Mouse (Mus musculus) gastrocnemius, adult 2 months (tissue): ENCODE measurements at regions not wholly inside any gene's neighbourhood (a gene's known extent, or its start where the extent isn't known, plus 50 kb on each side); places are given as distances from the start of the nearest gene placed in this dataset.

Experiments
- DNase-seq: peaks from one replicate; pipeline ENCODE4 v3.0.0; 2022
- H3K27ac ChIP-seq: fragments of 200-600 bp; 2 replicates; pipeline ENCODE4 v1.8.1; 2022; ENCODE audit warnings: mild to moderate bottlenecking
- H3K4me3 ChIP-seq: fragments of 200-600 bp; 2 replicates; pipeline ENCODE4 v1.8.1; 2022; ENCODE audit warnings: mild to moderate bottlenecking, moderate library complexity
- CTCF ChIP-seq: fragments of 200-600 bp; IDR thresholded peaks from 2 replicates; pipeline ENCODE4 v1.8.1; 2022; ENCODE audit warnings: antibody characterized with exemption, mild to moderate bottlenecking, moderate library complexity
- intact Hi-C: fragments of 180-260 bp; cut with DNase I; formaldehyde crosslinking; loops from one replicate; pipeline ENCODE4 v1.15.1; 2025

GRCm38 (mm10) chr8:34325841-34326613, 214.5 kb upstream of the Gm10131 start:
- intact Hi-C loops: no loop called here
- DNase-seq: no peak
- Histone ChIP-seq H3K27ac (no peak overlapping the region), H3K4me3 (peak overlapping the region; percentile 19; the same call in 1 of the 2 replicates)
- TF ChIP-seq CTCF: no peak

- intact Hi-C loops: no loop called here
- H3K4me3 ChIP-seq: no peak overlapping the region
- H3K27ac ChIP-seq: no peak overlapping the region
- no peak for DNase-seq
- TF ChIP-seq CTCF: no peak
Observed at GRCm38 (mm10) chr8:34320158-34320587, 208.6 kb upstream of the Gm10131 start.

GRCm38 (mm10) chr8:34319719-34320118, 208.2 kb upstream of the Gm10131 start:
- no peak overlapping the region for H3K27ac ChIP-seq
- intact Hi-C loops: no loop called here
- TF ChIP-seq CTCF: no peak
- DNase-seq: no peak
- H3K4me3 ChIP-seq: no peak overlapping the region

- TF ChIP-seq CTCF: no peak
- H3K4me3 ChIP-seq: no peak overlapping the region
- no peak overlapping the region for H3K27ac ChIP-seq
- intact Hi-C loops: no loop called here
- DNase-seq: no peak
Observed at GRCm38 (mm10) chr8:34315233-34315632, 203.7 kb upstream of the Gm10131 start.

- Histone ChIP-seq H3K27ac (no peak overlapping the region), H3K4me3 (no peak overlapping the region)
- intact Hi-C loops: no loop called here
- TF ChIP-seq CTCF: no peak
- DNase-seq: no peak
Observed at GRCm38 (mm10) chr8:34305542-34306485, 194.3 kb upstream of the Gm10131 start.

- intact Hi-C loops: no loop called here
- no peak overlapping the region for H3K4me3 ChIP-seq
Observed at GRCm38 (mm10) chr8:34303815-34304214, 192.3 kb upstream of the Gm10131 start.

GRCm38 (mm10) chr8:34300331-34300903, 188.9 kb upstream of the Gm10131 start:
- intact Hi-C loops: no loop called here

More at GRCm38 (mm10) chr8:34303815-34304214, 192.3 kb upstream of the Gm10131 start:
- DNase-seq: no peak
- no peak for TF ChIP-seq CTCF
- no peak overlapping the region for H3K27ac ChIP-seq

GRCm38 (mm10) chr8:34294721-34295120, 183.2 kb upstream of the Gm10131 start:
- no peak overlapping the region for H3K27ac ChIP-seq
- no peak for DNase-seq
- H3K4me3 ChIP-seq: no peak overlapping the region
- TF ChIP-seq CTCF: no peak
- intact Hi-C loops: no loop called here

More at GRCm38 (mm10) chr8:34300331-34300903, 188.9 kb upstream of the Gm10131 start:
- H3K4me3 ChIP-seq: peak overlapping the region; percentile 29
- no peak overlapping the region for H3K27ac ChIP-seq
- TF ChIP-seq CTCF: no peak
- DNase-seq: no peak

- H3K27ac ChIP-seq: no peak overlapping the region
- TF ChIP-seq CTCF: no peak
- intact Hi-C loops: no loop called here
- H3K4me3 ChIP-seq: no peak overlapping the region
- DNase-seq: no peak
Observed at GRCm38 (mm10) chr8:34290670-34291069, 179.1 kb upstream of the Gm10131 start.

- no peak for TF ChIP-seq CTCF
- intact Hi-C loops: no loop called here
- no peak for DNase-seq
- no peak overlapping the region for H3K4me3 ChIP-seq
- H3K27ac ChIP-seq: no peak overlapping the region
Observed at GRCm38 (mm10) chr8:34287801-34288200, 176.3 kb upstream of the Gm10131 start.

GRCm38 (mm10) chr8:34284576-34284975, 173.0 kb upstream of the Gm10131 start:
- DNase-seq: no peak
- Histone ChIP-seq H3K4me3 (no peak overlapping the region), H3K27ac (no peak overlapping the region)
- no peak for TF ChIP-seq CTCF
- intact Hi-C loops: no loop called here

GRCm38 (mm10) chr8:34280433-34280832, 168.9 kb upstream of the Gm10131 start:
- Histone ChIP-seq H3K27ac (no peak overlapping the region), H3K4me3 (peak overlapping the region; percentile 43)
- intact Hi-C loops: no loop called here
- no peak for TF ChIP-seq CTCF
- DNase-seq: no peak
